Mouse (Mus musculus): ENCODE measurements at regions not wholly inside any gene's neighbourhood (a gene's known extent, or its start where the extent isn't known, plus 50 kb on each side); places are given as distances from the start of the nearest gene placed in this dataset.

DNA sequence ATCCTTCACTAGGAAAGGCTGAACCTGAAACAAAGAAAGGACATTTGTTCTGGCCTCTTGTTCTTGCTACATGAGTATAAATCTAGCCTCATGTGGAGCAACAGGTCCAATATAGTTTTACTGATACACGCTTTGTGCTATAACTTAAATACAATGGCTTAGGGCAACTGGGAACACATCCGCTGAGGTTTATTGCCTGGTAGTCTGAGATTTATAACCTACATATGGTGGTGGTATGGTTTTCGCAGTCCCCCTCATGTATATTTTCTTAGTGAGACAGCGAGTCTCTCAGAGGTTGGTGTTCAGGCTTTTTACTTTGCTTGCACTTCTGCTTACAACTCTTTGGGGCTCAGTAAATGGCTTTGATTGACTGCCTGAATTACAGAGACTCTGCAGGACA lies 613.6 kb upstream of the Pkn2 start:
- TF ChIP-seq POLR2A (IDR thresholded peaks at IDR 0.05; ENCODE audit: low read depth, low read length) (no peak), CTCF (IDR thresholded peaks at IDR 0.05; ENCODE audit: borderline replicate concordance, insufficient read depth, low read length) (no peak)
- Histone ChIP-seq H3K27ac (ENCODE audit: insufficient read depth, low read length) (peak overlapping the region; percentile 60; the same call in 1 of the 2 replicates), H3K4me3 (ENCODE audit: insufficient read depth, low read length) (no peak overlapping the region), H3K4me1 (ENCODE audit: control insufficient read depth, insufficient read depth, low read length) (peaks cover 18% of the 10 kb centered on the region)

DNA sequence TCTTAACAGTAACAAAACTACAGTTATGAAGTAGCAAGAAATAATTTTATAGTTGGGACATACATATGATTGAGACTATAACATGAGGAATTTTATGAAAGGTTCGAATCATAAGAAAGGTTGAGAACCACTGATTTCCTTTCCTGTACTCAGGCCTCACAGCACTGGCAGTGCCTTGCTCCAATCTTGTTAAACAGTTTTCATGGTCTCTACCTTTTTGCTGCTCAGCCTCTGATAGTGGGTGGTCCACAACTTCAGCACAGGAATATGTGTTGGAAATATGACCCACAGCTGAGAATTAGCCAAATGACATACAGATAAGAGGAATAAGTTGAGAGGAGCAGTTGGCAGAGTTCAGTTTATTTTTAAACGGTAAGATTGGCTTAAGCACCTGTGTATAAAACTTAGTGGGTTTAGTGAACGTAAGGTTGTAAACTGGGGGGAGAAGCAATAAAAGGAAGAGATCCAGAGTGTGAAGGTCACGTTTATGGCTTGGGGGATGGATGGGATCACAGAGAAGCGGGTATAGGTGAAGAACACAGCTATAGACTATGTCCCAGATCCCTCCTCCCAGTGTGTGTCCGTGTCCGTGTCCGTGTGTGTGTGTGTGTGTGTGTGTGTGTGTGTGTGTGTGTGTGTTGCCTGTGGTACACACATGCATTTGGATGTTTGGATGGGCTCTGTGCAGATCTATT lies 596.3 kb upstream of the Pkn2 start:
- H3K27ac ChIP-seq (ENCODE audit: insufficient read depth, low read length): no peak overlapping the region
- TF ChIP-seq CTCF (IDR thresholded peaks at IDR 0.05; ENCODE audit: borderline replicate concordance, insufficient read depth, low read length): no peak
- TF ChIP-seq POLR2A (IDR thresholded peaks at IDR 0.05; ENCODE audit: low read depth, low read length): no peak
- no peak overlapping the region for H3K4me3 ChIP-seq (ENCODE audit: insufficient read depth, low read length)
- H3K4me1 ChIP-seq (ENCODE audit: control insufficient read depth, insufficient read depth, low read length): no peaks in the 10 kb centered on the region

DNA sequence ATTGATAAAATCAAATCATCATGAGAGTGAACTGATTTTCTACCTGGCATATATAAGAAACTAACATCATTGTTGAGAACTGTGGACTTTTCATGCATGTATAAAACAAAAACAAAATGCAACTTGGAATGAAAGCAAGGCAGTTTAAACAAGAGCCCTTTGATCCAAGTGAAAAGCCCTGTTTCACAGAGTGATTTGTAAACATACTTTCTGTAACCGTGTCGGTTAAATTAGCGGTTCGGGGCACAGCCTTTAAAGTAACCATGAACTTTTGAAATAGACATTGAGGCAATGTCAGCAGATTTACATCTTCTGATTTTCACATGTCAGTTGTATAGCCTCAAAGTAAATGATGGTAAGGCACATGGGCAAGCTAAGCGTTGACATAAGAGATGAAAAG lies 593.7 kb upstream of the Pkn2 start:
- H3K4me3 ChIP-seq (ENCODE audit: insufficient read depth, low read length): no peak overlapping the region
- TF ChIP-seq POLR2A (IDR thresholded peaks at IDR 0.05; ENCODE audit: low read depth, low read length): no peak
- no peak overlapping the region for H3K27ac ChIP-seq (ENCODE audit: insufficient read depth, low read length)
- no peaks in the 10 kb centered on the region for H3K4me1 ChIP-seq (ENCODE audit: control insufficient read depth, insufficient read depth, low read length)

DNA sequence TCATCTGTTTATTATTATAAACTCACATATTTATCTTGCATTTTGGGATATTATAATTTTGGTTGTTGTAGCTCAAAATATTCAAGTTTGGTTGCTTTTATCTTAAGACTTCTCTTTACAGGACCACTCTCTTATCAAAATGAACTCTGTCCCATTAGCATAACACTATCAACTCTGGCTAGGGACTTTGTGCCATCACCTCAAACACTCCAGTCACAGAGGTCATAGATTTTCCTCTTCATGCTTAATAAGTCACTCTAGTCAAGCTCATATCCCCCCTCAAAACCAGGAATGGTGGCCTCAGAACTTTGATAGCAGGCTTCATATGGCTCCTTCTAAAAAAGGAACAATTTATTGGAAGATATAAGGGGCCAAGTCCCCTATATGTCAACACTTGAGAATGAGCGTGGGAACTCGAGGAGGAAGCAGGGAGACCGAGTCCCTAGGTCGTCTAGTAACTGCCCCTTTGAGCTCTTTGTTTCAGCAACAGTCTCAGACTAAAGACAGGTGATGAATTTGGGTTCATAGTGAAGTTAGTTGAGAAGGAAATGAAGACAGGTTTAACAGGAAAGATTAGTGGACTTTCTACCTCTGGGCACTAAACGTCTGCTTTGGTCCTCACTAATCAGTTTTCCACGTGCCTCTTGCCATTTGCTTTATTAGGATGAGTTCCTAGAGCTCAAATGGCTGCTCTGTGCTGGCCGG lies 565.4 kb upstream of the Pkn2 start:
- Histone ChIP-seq H3K4me1 (ENCODE audit: control insufficient read depth, insufficient read depth, low read length) (no peaks in the 10 kb centered on the region), H3K4me3 (ENCODE audit: insufficient read depth, low read length) (no peak overlapping the region), H3K27ac (ENCODE audit: insufficient read depth, low read length) (no peak overlapping the region)
- TF ChIP-seq POLR2A (IDR thresholded peaks at IDR 0.05; ENCODE audit: low read depth, low read length) (no peak), CTCF (IDR thresholded peaks at IDR 0.05; ENCODE audit: borderline replicate concordance, insufficient read depth, low read length) (no peak)

DNA sequence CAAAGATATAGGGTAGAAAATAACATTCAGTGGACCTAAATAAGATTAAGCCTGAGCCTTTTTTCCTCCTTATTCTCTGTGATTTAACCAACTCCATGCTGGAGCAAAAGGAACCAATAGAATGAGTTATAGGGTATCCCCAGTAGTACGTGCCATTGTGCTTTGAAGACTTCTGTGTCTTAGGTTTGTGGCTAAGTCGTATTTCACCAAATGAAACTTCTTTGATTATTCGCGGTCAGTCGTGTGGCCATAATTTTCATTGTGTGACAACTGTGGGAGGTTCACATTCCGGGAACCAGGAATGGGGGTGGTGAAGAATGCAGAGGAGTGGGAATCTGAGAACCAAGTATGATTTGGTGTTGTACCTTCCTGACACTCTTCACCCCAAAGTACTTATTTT lies 535.6 kb upstream of the Pkn2 start:
- TF ChIP-seq CTCF (IDR thresholded peaks at IDR 0.05; ENCODE audit: borderline replicate concordance, insufficient read depth, low read length) (no peak), POLR2A (IDR thresholded peaks at IDR 0.05; ENCODE audit: low read depth, low read length) (no peak)
- Histone ChIP-seq H3K4me1 (ENCODE audit: control insufficient read depth, insufficient read depth, low read length) (no peaks in the 10 kb centered on the region), H3K4me3 (ENCODE audit: insufficient read depth, low read length) (no peak overlapping the region), H3K27ac (ENCODE audit: insufficient read depth, low read length) (no peak overlapping the region)

DNA sequence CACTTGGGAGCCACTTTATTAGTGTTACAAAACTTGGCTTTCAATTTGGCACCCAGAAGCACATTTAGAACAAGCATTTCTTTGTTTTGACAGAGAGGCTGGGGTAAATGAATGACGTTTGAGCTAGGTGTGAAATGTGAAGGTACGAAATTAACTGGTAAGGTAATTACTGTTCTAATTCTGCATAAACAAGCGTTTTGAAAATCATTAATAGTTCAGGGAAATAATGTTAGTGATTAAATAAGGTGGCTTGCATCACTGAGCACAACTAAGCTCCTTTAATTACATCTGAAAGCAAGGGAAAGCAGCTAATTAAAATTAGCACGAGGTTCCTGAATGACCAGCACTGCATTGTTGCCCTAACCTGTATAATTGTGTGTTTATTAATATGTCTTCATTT lies 529.9 kb upstream of the Pkn2 start:
- Histone ChIP-seq H3K4me1 (ENCODE audit: control insufficient read depth, insufficient read depth, low read length) (no peaks in the 10 kb centered on the region), H3K4me3 (ENCODE audit: insufficient read depth, low read length) (no peak overlapping the region), H3K27ac (ENCODE audit: insufficient read depth, low read length) (no peak overlapping the region)

DNA sequence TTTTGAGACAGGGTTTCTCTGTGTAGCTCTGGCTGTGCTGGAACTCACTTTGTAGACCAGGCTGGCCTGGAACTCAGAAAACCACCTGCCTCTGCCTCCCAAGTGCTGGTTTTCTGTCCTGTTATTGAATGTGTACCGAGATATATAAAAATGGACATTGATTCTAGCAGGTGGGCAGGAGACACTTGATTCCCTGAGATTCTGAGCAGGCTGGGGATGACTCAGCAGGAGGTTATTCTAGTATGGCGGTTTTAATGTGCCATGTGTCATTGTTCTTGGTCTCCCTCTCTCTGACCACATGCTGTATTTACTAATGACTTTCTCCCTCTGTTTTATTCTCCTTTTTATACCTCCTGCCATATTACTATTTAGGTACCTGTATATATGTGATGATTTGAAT lies 517.2 kb upstream of the Pkn2 start:
- H3K27ac ChIP-seq (ENCODE audit: insufficient read depth, low read length): no peak overlapping the region
- no peak overlapping the region for H3K4me3 ChIP-seq (ENCODE audit: insufficient read depth, low read length)
- TF ChIP-seq CTCF (IDR thresholded peaks at IDR 0.05; ENCODE audit: borderline replicate concordance, insufficient read depth, low read length) (no peak), POLR2A (IDR thresholded peaks at IDR 0.05; ENCODE audit: low read depth, low read length) (no peak)
- H3K4me1 ChIP-seq (ENCODE audit: control insufficient read depth, insufficient read depth, low read length): no peaks in the 10 kb centered on the region

More for the DNA sequence above, 529.9 kb upstream of the Pkn2 start:
- TF ChIP-seq POLR2A (IDR thresholded peaks at IDR 0.05; ENCODE audit: low read depth, low read length): no peak
- TF ChIP-seq CTCF (IDR thresholded peaks at IDR 0.05; ENCODE audit: borderline replicate concordance, insufficient read depth, low read length): no peak

DNA sequence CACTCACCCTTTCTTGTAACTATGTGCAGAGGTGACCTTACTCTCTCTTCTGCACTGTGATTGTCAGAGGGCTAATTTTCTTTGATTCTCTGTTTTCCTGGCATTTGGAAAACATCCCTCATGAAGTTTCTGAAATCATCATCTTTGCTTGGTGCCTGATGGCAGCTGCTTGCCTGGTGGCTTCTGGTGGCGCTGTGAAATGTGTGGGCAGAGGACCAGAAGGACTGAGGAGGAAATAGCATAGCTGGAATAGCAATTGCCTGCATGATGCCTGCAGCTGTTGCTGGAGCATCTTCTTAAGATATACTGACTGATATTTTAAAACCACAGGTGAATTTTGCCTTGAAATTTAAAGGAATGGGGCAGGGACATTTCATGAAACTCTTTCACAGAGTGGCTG lies 502.6 kb upstream of the Pkn2 start:
- 0 out of 2 replicates have a peak, but pooled peaks cover 3% of the 10 kb centered on the region for H3K4me1 ChIP-seq (ENCODE audit: control insufficient read depth, insufficient read depth, low read length)
- H3K4me3 ChIP-seq (ENCODE audit: insufficient read depth, low read length): no peak overlapping the region
- TF ChIP-seq CTCF (IDR thresholded peaks at IDR 0.05; ENCODE audit: borderline replicate concordance, insufficient read depth, low read length) (no peak), POLR2A (IDR thresholded peaks at IDR 0.05; ENCODE audit: low read depth, low read length) (no peak)
- H3K27ac ChIP-seq (ENCODE audit: insufficient read depth, low read length): no peak overlapping the region

DNA sequence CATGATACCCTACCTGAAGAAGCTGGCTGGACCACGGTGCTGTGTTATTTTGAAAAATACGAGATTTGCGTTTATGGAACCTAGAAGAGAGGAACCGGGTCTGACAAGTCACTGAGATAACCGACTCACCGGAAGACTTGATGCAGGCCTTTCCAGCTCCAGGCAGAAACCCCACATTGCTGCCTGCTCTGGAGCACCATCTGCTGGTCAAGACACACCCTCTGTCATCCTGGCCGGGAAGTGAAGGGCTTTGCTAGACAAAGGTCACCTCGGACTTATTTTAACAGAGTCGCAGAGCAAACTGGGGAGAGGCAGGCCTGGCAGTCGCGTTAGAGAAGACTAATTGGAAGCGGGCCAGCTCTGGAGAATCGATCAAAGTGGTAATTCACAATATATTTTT lies 497.4 kb upstream of the Pkn2 start:
- Histone ChIP-seq H3K4me1 (ENCODE audit: control insufficient read depth, insufficient read depth, low read length) (0 out of 2 replicates have a peak, but pooled peaks cover 3% of the 10 kb centered on the region), H3K4me3 (ENCODE audit: insufficient read depth, low read length) (no peak overlapping the region), H3K27ac (ENCODE audit: insufficient read depth, low read length) (no peak overlapping the region)
- TF ChIP-seq POLR2A (IDR thresholded peaks at IDR 0.05; ENCODE audit: low read depth, low read length) (no peak), CTCF (IDR thresholded peaks at IDR 0.05; ENCODE audit: borderline replicate concordance, insufficient read depth, low read length) (peak; percentile 90)

DNA sequence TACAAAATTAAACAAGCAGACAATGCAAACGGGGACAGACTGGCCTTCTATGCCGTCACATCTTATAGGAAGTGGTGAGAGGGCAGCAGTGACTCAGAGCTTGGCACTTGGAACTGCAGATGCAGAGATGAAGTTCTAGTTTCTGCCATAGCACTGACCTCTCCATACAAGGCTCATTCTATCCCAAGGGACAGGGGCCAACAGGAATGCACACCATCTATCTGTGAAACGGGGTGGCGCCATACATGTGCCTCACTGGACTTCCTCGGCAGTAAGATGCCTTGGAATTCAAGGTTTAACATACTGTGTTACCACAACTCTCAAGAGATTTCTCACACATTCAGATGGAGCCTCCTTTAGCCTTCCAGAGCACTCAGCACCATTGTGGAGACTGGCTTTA lies 495.6 kb upstream of the Pkn2 start:
- Histone ChIP-seq H3K27ac (ENCODE audit: insufficient read depth, low read length) (no peak overlapping the region), H3K4me1 (ENCODE audit: control insufficient read depth, insufficient read depth, low read length) (0 out of 2 replicates have a peak, but pooled peaks cover 3% of the 10 kb centered on the region), H3K4me3 (ENCODE audit: insufficient read depth, low read length) (no peak overlapping the region)
- no peak for TF ChIP-seq POLR2A (IDR thresholded peaks at IDR 0.05; ENCODE audit: low read depth, low read length)
- TF ChIP-seq CTCF (IDR thresholded peaks at IDR 0.05; ENCODE audit: borderline replicate concordance, insufficient read depth, low read length): no peak
